Mouse (Mus musculus) lung, embryonic 16.5 days (tissue): ENCODE data around the gene Tcl1b4. TPM values are rescaled to one million over a fixed set of nuclear protein-coding genes. Genes with fewer than 3 reads are reported as not detected.
"Not testable (repeated sequence)": the region's sequence is repeated elsewhere in the genome, so short reads cannot be mapped to it uniquely, and the experiment has no call there.

Experiments used
- ATAC-seq: fragments of 200-750 bp; cut with Nextera tagmentation; 2 replicates; pipeline ENCODE4 v1.8.0; 2017; ENCODE audit warnings: low read depth, mild to moderate bottlenecking, moderate library complexity
- H3K27ac ChIP-seq: fragments of 300-500 bp; sonication (generic); 2 replicates; pipeline ENCODE4 v1.5.1; 2014; ENCODE audit warnings: mild to moderate bottlenecking, control low read depth, low read length
- H3K27me3 ChIP-seq: fragments of 300-500 bp; sonication (generic); 2 replicates; pipeline ENCODE4 v1.6.1; 2014; ENCODE audit warnings: low read depth, low read length, mixed read lengths; ENCODE audit not compliant: control insufficient read depth, insufficient read depth
- H3K36me3 ChIP-seq: fragments of 300-500 bp; sonication (generic); 2 replicates; pipeline ENCODE4 v1.6.1; 2014; ENCODE audit warnings: low read length; ENCODE audit not compliant: control insufficient read depth, insufficient read depth
- H3K4me1 ChIP-seq: fragments of 300-500 bp; sonication (generic); replicated peaks from 2 replicates; pipeline ENCODE4 v1.6.1; 2014; ENCODE audit warnings: low read length, mixed read lengths; ENCODE audit not compliant: control insufficient read depth, insufficient read depth
- H3K4me2 ChIP-seq: fragments of 300-500 bp; sonication (generic); 2 replicates; pipeline ENCODE4 v1.6.1; 2014; ENCODE audit warnings: low read depth, low read length, control low read depth
- H3K4me3 ChIP-seq: fragments of 300-500 bp; sonication (generic); 2 replicates; pipeline ENCODE4 v1.5.1; 2014; ENCODE audit warnings: mild to moderate bottlenecking, low read length, control low read depth
- H3K9ac ChIP-seq: fragments of 300-500 bp; sonication (generic); 2 replicates; pipeline ENCODE4 v1.6.1; 2014; ENCODE audit warnings: low read length, control low read depth
- H3K9me3 ChIP-seq: fragments of 300-500 bp; sonication (generic); 2 replicates; pipeline ENCODE4 v1.6.1; 2016; ENCODE audit warnings: low read length; ENCODE audit not compliant: control insufficient read depth
- WGBS: fragments of 180-500 bp; shearing (Covaris S2); extraction: QIAGEN DNeasy Blood & Tissue Kit; methylation state at CpG from one replicate; pipeline ENCODE4 v1.1.7; 2014; 5-methylcytosine and 5-hydroxymethylcytosine counted together
- polyA plus RNA-seq: library from polyadenylated mRNA; unstranded; fragments of >200 nt; fragmentation: Nextera tagmentation; extraction: Ambion mirVana; gene quantifications from 2 replicates; pipeline ENCODE4 v1.2.1, GENCODE M21; 2015

The Tcl1b4 gene
- polyA plus RNA-seq, 1 experiment from 2014 or later = not detected

DNA sequence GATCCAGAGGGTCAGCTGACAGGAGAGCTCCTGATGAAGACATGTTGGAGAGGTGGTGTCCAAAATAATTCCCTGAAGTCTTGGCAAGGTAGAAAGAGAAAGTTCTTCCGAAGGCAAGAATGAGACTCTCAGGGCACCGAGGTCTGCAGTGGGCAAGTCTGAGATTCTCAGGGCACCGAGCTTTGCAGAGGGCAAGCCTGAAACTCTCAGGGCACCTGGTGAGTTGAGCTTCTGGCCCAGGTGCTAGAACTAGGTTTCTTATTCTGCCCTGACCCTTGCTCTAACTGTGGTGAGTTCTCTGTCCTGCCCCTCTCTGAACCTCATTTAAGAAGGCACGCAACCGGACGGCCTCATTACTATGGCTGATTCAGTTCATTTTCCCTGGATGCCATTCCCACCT lies 11.0 kb upstream of the Tcl1b4 start, which contains the start of gene Tcl1b3:
Gene Tcl1b3, plus strand, starts transcription at position 301 of the 400 bp plus-strand sequence.
- H3K4me1 ChIP-seq, H3K4me3 ChIP-seq, H3K9ac ChIP-seq, ATAC-seq, H3K4me2 ChIP-seq, H3K36me3 ChIP-seq, H3K27me3 ChIP-seq, H3K27ac ChIP-seq, H3K9me3 ChIP-seq: not testable (repeated sequence)
- WGBS = 84% methylated on average over 6 of the region's 6 CpGs

GRCm38 (mm10) chr12:105199684-105200497 lies 1.9 kb upstream of the Tcl1b4 start:
- H3K27me3 ChIP-seq, H3K4me2 ChIP-seq, H3K36me3 ChIP-seq, ATAC-seq, H3K4me3 ChIP-seq, H3K9ac ChIP-seq, H3K4me1 ChIP-seq, H3K9me3 ChIP-seq, H3K27ac ChIP-seq: not testable (repeated sequence)
- 64% methylated on average over 7 of the region's 7 CpGs for WGBS

GRCm38 (mm10) chr12:105207071-105207470 lies 5.3 kb downstream of the Tcl1b4 start:
- H3K27me3 ChIP-seq = no peaks in the 10 kb centered on the region
- no peaks in the 10 kb centered on the region for H3K36me3 ChIP-seq
- no peak overlapping the region for H3K4me3 ChIP-seq
- H3K9ac ChIP-seq = no peak overlapping the region
- no peak overlapping the region for H3K27ac ChIP-seq
- H3K9me3 ChIP-seq = no peaks in the 10 kb centered on the region
- no peak for ATAC-seq
- 67% methylated on average over 1 of the region's 1 CpGs for WGBS
- H3K4me2 ChIP-seq = no peak overlapping the region
- no peaks in the 10 kb centered on the region for H3K4me1 ChIP-seq

- H3K27me3 ChIP-seq = no peaks in the 10 kb centered on the region
- WGBS = 89% methylated on average over 1 of the region's 1 CpGs
- no peaks in the 10 kb centered on the region for H3K9me3 ChIP-seq
- no peak overlapping the region for H3K4me3 ChIP-seq
- ATAC-seq = no peak
- no peak overlapping the region for H3K27ac ChIP-seq
- H3K4me1 ChIP-seq = no peaks in the 10 kb centered on the region
- H3K9ac ChIP-seq = no peak overlapping the region
- no peak overlapping the region for H3K4me2 ChIP-seq
- H3K36me3 ChIP-seq = no peaks in the 10 kb centered on the region
Observed at GRCm38 (mm10) chr12:105208441-105208840, 6.7 kb downstream of the Tcl1b4 start.

DNA sequence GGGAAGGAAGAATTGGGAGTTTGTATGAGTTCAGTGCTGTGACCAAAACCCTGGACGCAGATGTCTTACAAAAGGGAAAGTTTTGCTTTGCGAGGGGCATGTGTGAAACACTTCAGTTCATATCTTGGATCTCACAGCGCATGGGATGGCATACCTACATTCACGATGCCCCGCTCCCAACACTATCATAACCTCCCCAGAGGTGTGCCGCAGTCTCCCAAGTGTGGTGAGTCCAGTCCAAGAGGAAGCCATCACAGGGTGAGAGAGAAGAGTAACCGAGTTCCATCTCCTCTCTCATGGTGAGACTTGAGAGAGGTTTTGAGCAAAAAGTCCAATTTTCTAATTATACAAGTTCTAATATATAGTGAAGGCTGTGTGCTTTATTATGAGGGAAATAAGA lies 7.5 kb downstream of the Tcl1b4 start:
- ATAC-seq = no peak
- Histone ChIP-seq H3K4me2 (no peak overlapping the region), H3K4me1 (no peaks in the 10 kb centered on the region), H3K9me3 (no peaks in the 10 kb centered on the region), H3K4me3 (no peak overlapping the region), H3K9ac (no peak overlapping the region), H3K27ac (no peak overlapping the region), H3K27me3 (no peaks in the 10 kb centered on the region), H3K36me3 (no peaks in the 10 kb centered on the region)
- 88% methylated on average over 7 of the region's 7 CpGs for WGBS

DNA sequence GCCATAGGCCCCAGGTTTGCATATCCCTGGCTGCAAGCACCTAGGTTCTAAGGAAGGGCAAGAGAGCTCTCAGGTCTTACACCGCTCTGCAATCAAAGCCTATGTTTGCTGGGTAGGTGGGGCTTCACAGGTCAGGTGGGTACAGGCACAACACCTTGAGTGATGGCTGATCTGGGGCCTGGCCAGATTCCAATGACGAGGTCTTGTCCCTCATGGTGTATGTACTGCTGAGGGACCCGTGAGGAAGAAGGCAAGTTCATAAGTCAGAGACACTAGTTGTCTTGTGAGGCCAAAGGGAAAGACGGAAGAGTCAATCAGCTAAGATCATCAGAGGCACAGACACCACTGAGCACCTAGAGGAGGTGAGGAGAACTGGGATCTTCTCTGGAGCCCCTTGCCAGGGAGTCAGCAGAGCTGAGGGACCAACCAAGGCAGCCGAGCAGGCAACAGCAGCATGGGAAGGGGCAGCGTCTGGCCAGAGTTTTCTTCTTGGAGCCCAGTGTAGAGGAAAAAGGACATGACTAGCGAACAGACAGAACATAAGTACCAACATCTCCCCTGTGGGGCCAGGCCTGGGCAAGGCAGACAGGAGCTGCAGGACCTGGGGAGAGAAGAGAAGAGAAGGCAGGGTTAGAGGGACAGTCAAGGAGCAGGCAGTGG lies 15.5 kb downstream of the Tcl1b4 start:
- 72% methylated on average over 7 of the region's 7 CpGs for WGBS

GRCm38 (mm10) chr12:105222601-105223319 lies 21.0 kb downstream of the Tcl1b4 start, which contains the start of gene Tcl1:
TSS of gene Tcl1 (minus strand) at chr12:105222793.
- Histone ChIP-seq H3K4me2 (no peak within 1 kb of the TSS), H3K9ac (no peak within 1 kb of the TSS), H3K4me1 (no peaks in the 10 kb centered on the region), H3K9me3 (no peaks in the 10 kb centered on the region), H3K4me3 (no peak within 1 kb of the TSS), H3K27me3 (no peaks in the 10 kb centered on the region), H3K27ac (no peak within 1 kb of the TSS), H3K36me3 (no peaks in the 10 kb centered on the region)
- ATAC-seq = no peak
- 82% methylated on average over 22 of the region's 22 CpGs for WGBS

More for the DNA sequence above, 15.5 kb downstream of the Tcl1b4 start:
- ATAC-seq = no peak
- Histone ChIP-seq H3K27me3 (no peaks in the 10 kb centered on the region), H3K36me3 (no peaks in the 10 kb centered on the region), H3K4me2 (no peak overlapping the region), H3K9ac (no peak overlapping the region), H3K27ac (no peak overlapping the region), H3K4me1 (no peaks in the 10 kb centered on the region), H3K9me3 (no peaks in the 10 kb centered on the region), H3K4me3 (no peak overlapping the region)

GRCm38 (mm10) chr12:105224621-105225320 lies 23.0 kb downstream of the Tcl1b4 start:
- Histone ChIP-seq H3K36me3 (no peaks in the 10 kb centered on the region), H3K9me3 (no peaks in the 10 kb centered on the region), H3K27me3 (no peaks in the 10 kb centered on the region), H3K4me1 (no peaks in the 10 kb centered on the region), H3K27ac (no peak overlapping the region), H3K4me3 (no peak overlapping the region), H3K9ac (no peak overlapping the region), H3K4me2 (no peak overlapping the region)
- 51% methylated on average over 16 of the region's 16 CpGs for WGBS
- ATAC-seq = no peak
